Comparison of ENCODE assay signal across 17 mouse cellular contexts in genomic region chr13:111779471-111779870, GRCm38 (mm10). TPM values are rescaled to one million over a fixed set of nuclear protein-coding genes. Genes with fewer than 3 reads are reported as not detected.
A peak's percentile ranks its signal among the peaks of the same experiment; 100 is the strongest.
DNase-seq lines count a peak whose midpoint lies in the region; ATAC-seq and TF ChIP-seq lines count a peak whose summit lies in the region.
"Had no signal": no experiment of that assay in that cellular context is flagged by ENCODE, and none has a peak within 500 bp of the region (broad histone marks: within the 10 kb centered on the region; RNA-seq: fewer than 3 reads in every experiment).

No protein-coding gene starts in this region.

- H3K4me3 ChIP-seq in intestine, embryonic 15.5 days (replicated peaks): no peak overlapping the region
- H3K4me3 ChIP-seq in intestine, embryonic 16.5 days (ENCODE audit: low read length): no peak overlapping the region
- no peak overlapping the region for H3K4me3 ChIP-seq in liver, embryonic 12.5 days
- no peak overlapping the region for H3K4me3 ChIP-seq in liver, embryonic 11.5 days (ENCODE audit: low read depth, low read length)
- H3K4me3 ChIP-seq in embryonic facial prominence, embryonic 14.5 days (ENCODE audit: low read depth, low read length): no peak overlapping the region
- H3K4me3 ChIP-seq in stomach, postnatal 0 days (ENCODE audit: low read depth, low read length): no peak overlapping the region
- H3K4me3 ChIP-seq: forebrain, embryonic 13.5 days; gastrocnemius, adult 2 months; heart, embryonic 12.5 days; hindbrain, embryonic 10.5 days had no signal

- peaks cover 5% of the 10 kb centered on the region; the same call in 1 of the 2 replicates for H3K36me3 ChIP-seq in intestine, embryonic 15.5 days
- H3K36me3 ChIP-seq in intestine, embryonic 16.5 days (ENCODE audit: control insufficient read depth, insufficient read depth, low read length): peaks cover 8% of the 10 kb centered on the region; the same call in 1 of the 2 replicates
- H3K36me3 ChIP-seq in liver, embryonic 12.5 days: peaks cover 43% of the 10 kb centered on the region
- H3K36me3 ChIP-seq in liver, embryonic 11.5 days (ENCODE audit: control insufficient read depth, insufficient read depth, low read length): 0 out of 2 replicates have a peak, but pooled peaks cover 5% of the 10 kb centered on the region
- H3K36me3 ChIP-seq in embryonic facial prominence, embryonic 14.5 days (ENCODE audit: control insufficient read depth, insufficient read depth, low read length): peaks cover 14% of the 10 kb centered on the region
- H3K36me3 ChIP-seq in stomach, postnatal 0 days (ENCODE audit: control insufficient read depth, insufficient read depth, low read length): 0 out of 2 replicates have a peak, but pooled peaks cover 5% of the 10 kb centered on the region

- TF ChIP-seq EP300 in stomach, postnatal 0 days (optimal IDR thresholded peaks at IDR 0.05): no peak

- no peaks in the 10 kb centered on the region for H3K27me3 ChIP-seq in intestine, embryonic 15.5 days (replicated peaks)
- H3K27me3 ChIP-seq in intestine, embryonic 16.5 days (replicated peaks; ENCODE audit: control insufficient read depth, insufficient read depth, low read length): no peaks in the 10 kb centered on the region
- no peaks in the 10 kb centered on the region for H3K27me3 ChIP-seq in liver, embryonic 12.5 days (replicated peaks)
- no peaks in the 10 kb centered on the region for H3K27me3 ChIP-seq in liver, embryonic 11.5 days (replicated peaks; ENCODE audit: control insufficient read depth, insufficient read depth, low read length)
- no peaks in the 10 kb centered on the region for H3K27me3 ChIP-seq in embryonic facial prominence, embryonic 14.5 days (replicated peaks; ENCODE audit: control insufficient read depth, insufficient read depth, low read length)
- H3K27me3 ChIP-seq in stomach, postnatal 0 days (ENCODE audit: control insufficient read depth, insufficient read depth, low read length): no peaks in the 10 kb centered on the region
- H3K27me3 ChIP-seq: forebrain, embryonic 13.5 days; heart, embryonic 12.5 days had no signal

- no peaks in the 10 kb centered on the region for H3K9me3 ChIP-seq in intestine, embryonic 15.5 days
- H3K9me3 ChIP-seq in intestine, embryonic 16.5 days (ENCODE audit: control insufficient read depth, low read length): no peaks in the 10 kb centered on the region
- H3K9me3 ChIP-seq in liver, embryonic 12.5 days (replicated peaks): no peaks in the 10 kb centered on the region
- H3K9me3 ChIP-seq in liver, embryonic 11.5 days (ENCODE audit: control insufficient read depth, low read length): no peaks in the 10 kb centered on the region
- H3K9me3 ChIP-seq in embryonic facial prominence, embryonic 14.5 days (ENCODE audit: control insufficient read depth, low read length): no peaks in the 10 kb centered on the region
- no peaks in the 10 kb centered on the region for H3K9me3 ChIP-seq in stomach, postnatal 0 days (ENCODE audit: control insufficient read depth, low read length)
- H3K9me3 ChIP-seq: forebrain, embryonic 13.5 days; heart, embryonic 12.5 days; hindbrain, embryonic 10.5 days had no signal

- peak; percentile 16; the same call in 1 of the 2 replicates for TF ChIP-seq CTCF in stomach, postnatal 0 days (IDR thresholded peaks at IDR 0.05; ENCODE audit: low read depth)

- WGBS in intestine, embryonic 15.5 days: 61% methylated on average over 5 of the region's 5 CpGs
- WGBS in intestine, embryonic 16.5 days: 67% methylated on average over 5 of the region's 5 CpGs
- 59% methylated on average over 5 of the region's 5 CpGs for WGBS in liver, embryonic 12.5 days (ENCODE audit: insufficient replicate concordance)
- WGBS in liver, embryonic 11.5 days: 69% methylated on average over 5 of the region's 5 CpGs
- 67% methylated on average over 5 of the region's 5 CpGs for WGBS in embryonic facial prominence, embryonic 14.5 days
- 57% methylated on average over 5 of the region's 5 CpGs for WGBS in stomach, postnatal 0 days

- no peak overlapping the region for H3K9ac ChIP-seq in intestine, embryonic 15.5 days
- H3K9ac ChIP-seq in intestine, embryonic 16.5 days (ENCODE audit: low read depth, low read length): no peak overlapping the region
- no peak overlapping the region for H3K9ac ChIP-seq in liver, embryonic 12.5 days
- no peak overlapping the region for H3K9ac ChIP-seq in liver, embryonic 11.5 days (ENCODE audit: low read depth, low read length)
- no peak overlapping the region for H3K9ac ChIP-seq in embryonic facial prominence, embryonic 14.5 days (ENCODE audit: low read depth, low read length)
- H3K9ac ChIP-seq in stomach, postnatal 0 days (ENCODE audit: low read length): no peak overlapping the region
- H3K9ac ChIP-seq: forebrain, embryonic 13.5 days; heart, embryonic 12.5 days; hindbrain, embryonic 14.5 days had no signal

- no peak overlapping the region for H3K27ac ChIP-seq in intestine, embryonic 15.5 days
- no peak overlapping the region for H3K27ac ChIP-seq in intestine, embryonic 16.5 days (ENCODE audit: low read length)
- H3K27ac ChIP-seq in liver, embryonic 12.5 days: 0 out of 2 replicates have a peak overlapping the region, but pooled peaks have one; percentile 17
- H3K27ac ChIP-seq in liver, embryonic 11.5 days (ENCODE audit: low read depth, low read length): no peak overlapping the region
- no peak overlapping the region for H3K27ac ChIP-seq in embryonic facial prominence, embryonic 14.5 days (replicated peaks; ENCODE audit: low read depth, low read length)
- no peak overlapping the region for H3K27ac ChIP-seq in stomach, postnatal 0 days (replicated peaks)
- H3K27ac ChIP-seq: forebrain, embryonic 13.5 days; gastrocnemius, adult 2 months; hindbrain, embryonic 10.5 days; hindbrain, embryonic 14.5 days had no signal

- peak; percentile 41; the same call in 1 of the 2 replicates for ATAC-seq in intestine, embryonic 15.5 days
- no peak for ATAC-seq in intestine, embryonic 16.5 days
- ATAC-seq in liver, embryonic 12.5 days: peak; percentile 14; the same call in 1 of the 2 replicates
- ATAC-seq in liver, embryonic 11.5 days (replicated peaks; ENCODE audit: low FRiP score): no peak; the same call in 1 of the 2 replicates
- peak; percentile 58; the same call in 1 of the 2 replicates for ATAC-seq in embryonic facial prominence, embryonic 14.5 days (ENCODE audit: low read depth)
- ATAC-seq in stomach, postnatal 0 days (ENCODE audit: low FRiP score, low TSS enrichment): no peak
- ATAC-seq: forebrain, embryonic 13.5 days had no signal

- no peak for DNase-seq in liver, embryonic 11.5 days (ENCODE audit: low spot score)
- no peak for DNase-seq in embryonic facial prominence, embryonic 14.5 days (ENCODE audit: low spot score)
- DNase-seq in stomach, postnatal 0 days (ENCODE audit: low spot score): no peak
- DNase-seq: adrenal gland, adult 2 months; adrenal gland, postnatal 25 days; cerebellum, adult 18-20 months; cerebellum, adult 9-11 months; cerebellum, postnatal 36 days; gastrocnemius, adult 2 months; gastrocnemius, postnatal 25 days had no signal

- no peak overlapping the region for H3K4me2 ChIP-seq in intestine, embryonic 15.5 days (replicated peaks)
- H3K4me2 ChIP-seq in intestine, embryonic 16.5 days (ENCODE audit: low read depth, low read length): no peak overlapping the region
- H3K4me2 ChIP-seq in liver, embryonic 12.5 days: peak overlapping the region; percentile 49; the same call in 1 of the 2 replicates
- H3K4me2 ChIP-seq in liver, embryonic 11.5 days: no peak overlapping the region
- no peak overlapping the region for H3K4me2 ChIP-seq in embryonic facial prominence, embryonic 14.5 days (ENCODE audit: low read depth, low read length)
- H3K4me2 ChIP-seq in stomach, postnatal 0 days (replicated peaks; ENCODE audit: low read depth): no peak overlapping the region
- H3K4me2 ChIP-seq: forebrain, embryonic 13.5 days; heart, embryonic 12.5 days; hindbrain, embryonic 14.5 days had no signal

- peaks cover 19% of the 10 kb centered on the region for H3K4me1 ChIP-seq in intestine, embryonic 15.5 days (replicated peaks)
- H3K4me1 ChIP-seq in intestine, embryonic 16.5 days (ENCODE audit: control insufficient read depth, insufficient read depth, low read length): peaks cover 20% of the 10 kb centered on the region
- peaks cover 52% of the 10 kb centered on the region for H3K4me1 ChIP-seq in liver, embryonic 12.5 days
- H3K4me1 ChIP-seq in liver, embryonic 11.5 days (replicated peaks; ENCODE audit: control insufficient read depth, insufficient read depth, low read length): peaks cover 35% of the 10 kb centered on the region
- H3K4me1 ChIP-seq in embryonic facial prominence, embryonic 14.5 days (ENCODE audit: control insufficient read depth, insufficient read depth, low read length): 0 out of 2 replicates have a peak, but pooled peaks cover 3% of the 10 kb centered on the region
- no peaks in the 10 kb centered on the region; the same call in 1 of the 2 replicates for H3K4me1 ChIP-seq in stomach, postnatal 0 days (replicated peaks; ENCODE audit: control insufficient read depth, insufficient read depth)

RNA-seq across cellular contexts. Expression of gene Map3k1, which starts 29.3 kb away (rescaled TPM):
- polyA plus RNA-seq in intestine, embryonic 15.5 days (2015; fragmentation: Nextera tagmentation; extraction: Ambion mirVana): 22.3 and 24.1 TPM in 2 replicates
- polyA plus RNA-seq in intestine, embryonic 16.5 days (2015; fragmentation: Nextera tagmentation; extraction: Ambion mirVana): 20.5 and 21.8 TPM in 2 replicates
- polyA plus RNA-seq in liver, embryonic 12.5 days (2016; fragmentation: Nextera tagmentation; extraction: Ambion mirVana): 16.8 and 17.0 TPM in 2 replicates
- polyA plus RNA-seq in liver, embryonic 11.5 days (2014; fragmentation: Nextera tagmentation; extraction: Ambion mirVana): 19.8 and 20.6 TPM in 2 replicates
- polyA plus RNA-seq in embryonic facial prominence, embryonic 14.5 days (2014; fragmentation: Nextera tagmentation; extraction: Ambion mirVana): 17.7 TPM in 2 replicates
- 12.9 and 13.3 TPM in 2 replicates for polyA plus RNA-seq in stomach, postnatal 0 days (2015; fragmentation: Nextera tagmentation; extraction: Ambion mirVana)

Comparison
In these comparisons a context has a peak if more than half of its experiments do, and no peak if none do; other contexts are left out.
1. ATAC-seq: peak in intestine, embryonic 15.5 days (single experiment), liver, embryonic 12.5 days (single experiment) and embryonic facial prominence, embryonic 14.5 days (single experiment); none in intestine, embryonic 16.5 days (single experiment), liver, embryonic 11.5 days (single experiment) and stomach, postnatal 0 days (single experiment).